Mouse (Mus musculus): ENCODE data around the gene Pkdrej.
A peak's percentile ranks its signal among the peaks of the same experiment; 100 is the strongest.

Gene Pkdrej

GRCm38 (mm10) chr15:85809091-85809490, 12.4 kb downstream of the Pkdrej start:
- DNase-seq = no peak

GRCm38 (mm10) chr15:85808434-85808833, 13.1 kb downstream of the Pkdrej start:
- peak; percentile 30 to 45 for DNase-seq

- DNase-seq = no peak
These were observed 13.5 kb downstream of the Pkdrej start for GRCm38 (mm10) chr15:85808031-85808430.

- no peak for DNase-seq
These were observed 14.1 kb downstream of the Pkdrej start for GRCm38 (mm10) chr15:85807404-85807803.

- DNase-seq = no peak
These were observed 14.6 kb downstream of the Pkdrej start for GRCm38 (mm10) chr15:85806886-85807285.

GRCm38 (mm10) chr15:85802931-85803330, 18.6 kb downstream of the Pkdrej start:
- DNase-seq = peak in 1 of 2 experiments; percentile 36

- no peak for DNase-seq
These were observed 22.9 kb downstream of the Pkdrej start for GRCm38 (mm10) chr15:85798676-85799075.

GRCm38 (mm10) chr15:85795516-85795915, 26.0 kb downstream of the Pkdrej start:
- no peak for DNase-seq

- no peak for DNase-seq
These were observed 28.7 kb downstream of the Pkdrej start for GRCm38 (mm10) chr15:85792819-85793218.

GRCm38 (mm10) chr15:85791449-85791848, 30.1 kb downstream of the Pkdrej start:
- DNase-seq = no peak

GRCm38 (mm10) chr15:85788633-85789032, 32.9 kb downstream of the Pkdrej start:
- DNase-seq = peak; percentile 35 to 57

- no peak for DNase-seq
These were observed 33.5 kb downstream of the Pkdrej start for GRCm38 (mm10) chr15:85788051-85788450.

GRCm38 (mm10) chr15:85787482-85787881, 34.1 kb downstream of the Pkdrej start:
- DNase-seq = no peak

- DNase-seq = no peak
These were observed 34.8 kb downstream of the Pkdrej start for GRCm38 (mm10) chr15:85786711-85787110.

- no peak for DNase-seq
These were observed 37.2 kb downstream of the Pkdrej start for GRCm38 (mm10) chr15:85784341-85784740.

GRCm38 (mm10) chr15:85783146-85783545, 38.4 kb downstream of the Pkdrej start:
- no peak for DNase-seq

- DNase-seq = peak in 1 of 2 experiments; percentile 50
These were observed 42.6 kb downstream of the Pkdrej start for GRCm38 (mm10) chr15:85778891-85779290.

- peak; percentile 78 to 84 for DNase-seq
These were observed 44.8 kb downstream of the Pkdrej start for GRCm38 (mm10) chr15:85776771-85777170.

GRCm38 (mm10) chr15:85776241-85776640, 45.3 kb downstream of the Pkdrej start:
- no peak for DNase-seq

GRCm38 (mm10) chr15:85775001-85775400, 46.5 kb downstream of the Pkdrej start:
- no peak for DNase-seq

GRCm38 (mm10) chr15:85774419-85774818, 47.1 kb downstream of the Pkdrej start:
- DNase-seq = no peak

GRCm38 (mm10) chr15:85772146-85772740, 49.3 kb downstream of the Pkdrej start:
- DNase-seq = peak in 1 of 2 experiments; percentile 59

GRCm38 (mm10) chr15:85771306-85772121, 50.0 kb downstream of the Pkdrej start:
- peak; percentile 62 to 88 for DNase-seq

GRCm38 (mm10) chr15:85768991-85769390, 52.5 kb downstream of the Pkdrej start:
- DNase-seq = no peak

Measured in kidney, adult 8-10 months (tissue).